Mouse (Mus musculus) inflammation-experienced regulatory T-cells, adult 16 weeks (primary cell): ENCODE measurements around the gene Olfr554. TPM values are rescaled to one million over a fixed set of nuclear protein-coding genes. Genes with fewer than 3 reads are reported as not detected.

ENCODE experiments used
- polyA plus RNA-seq: library from polyadenylated mRNA; unstranded; fragments of 100-300 nt; shearing (Covaris generic); gene quantifications from one replicate; pipeline ENCODE4 v1.2.1, GENCODE M21; 2017

Gene Olfr554
- not detected for polyA plus RNA-seq

DNA sequence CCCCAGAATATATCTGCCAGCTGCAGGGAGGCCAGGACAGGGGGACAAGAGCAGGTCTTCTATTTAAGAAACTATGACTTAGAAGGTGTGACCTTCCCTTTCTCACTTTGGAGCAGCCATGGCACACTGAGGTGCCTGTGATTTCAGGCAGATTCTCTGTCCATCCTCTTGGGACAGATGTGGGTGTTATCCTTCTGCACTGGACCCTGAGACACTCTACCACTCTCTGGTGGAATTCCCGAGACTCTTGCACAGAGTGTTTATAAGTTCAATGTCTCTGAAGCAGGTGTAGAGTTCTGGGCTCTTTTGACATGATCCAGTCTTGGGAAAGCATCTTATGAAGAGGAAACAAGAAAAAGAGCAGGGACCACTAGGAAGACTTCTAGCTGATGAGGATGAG is at the start of gene Olfr554:
Gene Olfr554 (plus strand): TSS at position 301 of the 400 bp plus-strand sequence.

DNA sequence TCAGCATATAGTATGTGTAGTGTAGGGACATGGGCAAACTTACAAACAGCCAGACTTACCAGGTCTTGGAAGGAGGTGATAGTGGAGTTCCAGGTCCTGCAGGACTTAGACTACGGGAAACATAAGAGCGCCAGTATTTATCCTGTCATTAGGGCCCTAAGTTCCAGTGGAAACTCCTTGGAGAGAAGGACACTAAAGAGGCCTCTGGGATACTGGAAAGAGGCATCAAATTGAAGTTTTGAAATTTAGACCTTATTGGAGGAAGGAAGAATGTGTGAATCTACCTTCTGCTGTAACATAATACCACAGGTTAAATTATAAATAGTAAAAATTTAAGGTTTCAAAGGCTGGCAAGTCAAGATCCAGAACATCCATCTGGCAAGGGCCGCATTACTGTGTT is 46.4 kb upstream of the Olfr554 start, which contains the start of gene Olfr551:
Gene Olfr551 (minus strand): TSS at position 101 of the 400 bp plus-strand sequence.

DNA sequence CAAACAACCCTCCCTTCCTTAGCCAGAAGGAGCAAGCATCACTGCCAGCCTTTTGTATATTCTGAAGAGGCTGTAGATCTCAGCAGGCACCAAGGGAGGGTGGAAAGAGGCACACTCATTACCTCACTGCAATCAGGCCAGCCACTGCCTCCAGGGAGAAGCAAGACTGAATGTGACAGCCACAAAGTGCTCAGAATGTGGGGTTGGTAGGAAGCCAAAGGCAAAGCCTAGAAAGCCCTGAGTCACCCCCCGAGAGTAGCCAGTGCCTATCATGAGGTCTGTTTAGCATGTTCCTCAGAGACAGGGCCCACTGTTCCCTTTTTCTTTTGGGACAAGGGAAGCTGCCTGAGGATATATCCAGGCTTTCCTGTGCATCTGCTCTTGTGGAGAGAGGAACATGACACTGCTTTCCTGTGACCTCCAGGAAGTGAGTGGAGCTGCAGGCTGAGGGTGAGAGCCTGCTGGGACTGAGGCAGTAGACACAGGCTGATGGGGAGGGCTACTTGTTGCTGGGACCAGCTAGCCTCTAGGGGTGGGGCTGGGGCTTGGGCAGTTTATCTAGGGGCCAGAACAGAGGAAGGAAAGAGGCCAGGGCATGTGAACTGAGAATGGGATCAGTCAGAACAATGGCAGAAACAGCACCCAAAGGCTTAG is 40.7 kb upstream of the Olfr554 start, which contains the start of gene Olfr552:
Gene Olfr552 (plus strand): TSS at position 393 of the 654 bp plus-strand sequence.

DNA sequence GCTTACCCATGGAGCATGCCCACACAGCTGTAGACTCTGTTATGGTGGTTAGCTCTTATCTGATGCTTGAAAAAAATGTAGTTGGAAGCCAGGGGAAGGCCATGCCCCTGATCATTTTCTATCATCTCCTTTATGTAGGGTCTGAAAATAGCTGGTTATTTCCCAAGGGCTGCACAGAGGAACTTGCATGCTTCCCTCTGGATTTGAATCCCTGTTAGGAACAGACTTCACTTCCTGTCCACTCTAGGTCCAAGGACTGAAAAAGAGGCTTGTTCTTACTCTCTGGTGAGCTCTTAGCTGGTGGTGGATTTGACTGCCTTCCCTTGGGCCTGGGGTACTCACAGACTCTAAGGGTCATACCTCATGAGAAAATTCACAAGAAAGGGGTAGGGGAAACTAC is 20.1 kb upstream of the Olfr554 start, which contains the start of gene Olfr553:
Gene Olfr553 (minus strand): TSS at position 101 of the 400 bp plus-strand sequence.

DNA sequence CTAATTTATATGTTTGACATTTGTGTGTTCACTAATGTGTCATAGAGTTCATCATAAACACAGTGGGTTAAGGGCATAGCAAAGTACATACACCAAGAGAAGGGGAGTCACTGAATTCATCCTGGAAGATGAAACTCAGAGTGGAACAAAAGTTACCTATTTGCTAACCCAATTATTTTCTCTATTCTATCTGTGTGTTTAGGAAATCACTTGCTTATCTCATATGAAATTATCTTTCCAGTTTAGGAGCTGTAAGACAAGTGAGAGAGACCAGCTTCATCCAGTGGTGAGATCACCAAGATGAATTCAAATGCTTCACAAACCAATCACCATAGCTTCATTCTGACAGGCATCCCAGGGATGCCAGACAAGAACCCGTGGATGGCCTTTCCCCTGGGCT is 20.3 kb downstream of the Olfr554 start, which contains the start of gene Olfr555:
Gene Olfr555 (plus strand): TSS at position 301 of the 400 bp plus-strand sequence.

DNA sequence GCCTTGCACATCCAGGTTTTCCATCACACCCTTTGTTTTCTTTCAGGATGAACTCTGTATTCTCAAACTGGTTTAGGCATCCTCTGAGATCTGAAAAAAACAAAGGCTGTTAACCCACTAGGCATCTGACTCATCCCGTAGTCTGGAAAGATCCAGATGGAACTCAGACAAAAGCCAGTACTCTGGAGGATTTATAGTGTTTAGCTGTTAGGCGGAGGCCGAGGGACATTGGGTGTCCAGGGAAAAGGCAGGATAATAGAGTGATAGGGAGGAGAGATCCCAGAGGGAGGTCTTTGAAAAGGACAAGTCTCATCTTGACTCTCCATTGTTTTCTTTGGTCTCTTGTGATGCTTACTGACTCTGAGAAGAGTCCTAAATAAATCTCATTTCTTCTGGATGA is 26.4 kb downstream of the Olfr554 start, which contains the start of gene Olfr556:
Gene Olfr556 (plus strand): TSS at position 301 of the 400 bp plus-strand sequence.

DNA sequence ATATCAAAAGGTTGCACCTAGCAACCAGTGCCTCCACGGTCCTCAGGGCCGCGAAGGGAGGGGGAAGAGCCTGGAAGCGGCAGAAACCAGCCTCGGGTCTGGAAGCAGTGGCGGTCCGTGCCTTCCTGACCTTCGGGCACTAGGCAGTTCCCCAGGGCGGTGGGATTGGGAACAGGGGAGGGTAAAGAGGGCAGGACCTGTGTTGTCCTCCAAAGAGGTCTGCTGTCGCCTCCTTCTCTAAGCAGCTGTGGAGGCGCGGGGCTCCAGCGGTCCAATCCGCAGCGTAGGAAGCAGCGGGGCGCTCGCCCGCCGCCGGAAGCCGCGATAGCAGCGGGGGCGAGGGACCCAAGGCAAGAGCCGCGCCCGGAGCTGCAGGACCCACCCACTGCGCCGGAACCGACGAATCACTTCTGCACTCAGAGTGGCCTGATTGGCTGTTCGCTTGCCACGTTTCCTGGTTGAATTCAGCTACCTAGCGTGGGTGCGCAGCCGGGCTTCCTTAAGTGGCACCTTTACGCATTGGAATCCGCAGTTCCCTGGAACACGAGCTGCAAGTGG is 48.8 kb downstream of the Olfr554 start, which contains the start of gene Trim68:
Gene Trim68 (minus strand): TSS at position 384 of the 558 bp plus-strand sequence.

Other genes starting within 250 kb of the Olfr554 start
- gene Rrm1, start 196.7 kb upstream of the Olfr554 start, polyA plus RNA-seq: 61.1 TPM
- gene Olfr543, start 156.8 kb upstream of the Olfr554 start, polyA plus RNA-seq: not detected
- gene Olfr544, start 150.1 kb upstream of the Olfr554 start, polyA plus RNA-seq: 0.09 TPM
- not detected for gene Olfr545, start 138.9 kb upstream of the Olfr554 start, polyA plus RNA-seq
- gene Olfr547, start 103.7 kb upstream of the Olfr554 start, polyA plus RNA-seq: not detected
- not detected for gene Olfr548-ps1, start 97.5 kb upstream of the Olfr554 start, polyA plus RNA-seq
- not detected for gene Olfr549, start 88.6 kb upstream of the Olfr554 start, polyA plus RNA-seq
- gene Trim21, start 72.9 kb upstream of the Olfr554 start, polyA plus RNA-seq: 132 TPM
- not detected for gene Olfr550, start 67.0 kb upstream of the Olfr554 start, polyA plus RNA-seq
- gene Olfr551, start 46.5 kb upstream of the Olfr554 start, polyA plus RNA-seq: not detected
- gene Olfr552, start 40.7 kb upstream of the Olfr554 start, polyA plus RNA-seq: not detected
- not detected for gene Olfr553, start 20.2 kb upstream of the Olfr554 start, polyA plus RNA-seq
- gene Olfr555, start 20.4 kb downstream of the Olfr554 start, polyA plus RNA-seq: not detected
- gene Olfr556, start 26.5 kb downstream of the Olfr554 start, polyA plus RNA-seq: not detected
- gene Trim68, start 48.9 kb downstream of the Olfr554 start, polyA plus RNA-seq: 22.3 TPM
- not detected for gene Olfr557, start 57.5 kb downstream of the Olfr554 start, polyA plus RNA-seq
- gene Olfr558, start 63.8 kb downstream of the Olfr554 start, polyA plus RNA-seq: not detected
- not detected for gene Olfr33, start 80.6 kb downstream of the Olfr554 start, polyA plus RNA-seq
- not detected for gene Olfr559, start 89.1 kb downstream of the Olfr554 start, polyA plus RNA-seq
- not detected for gene Olfr560, start 120.9 kb downstream of the Olfr554 start, polyA plus RNA-seq
- not detected for gene Olfr78, start 121.0 kb downstream of the Olfr554 start, polyA plus RNA-seq
- not detected for gene Olfr561, start 132.8 kb downstream of the Olfr554 start, polyA plus RNA-seq
- not detected for gene Olfr564, start 165.0 kb downstream of the Olfr554 start, polyA plus RNA-seq
- gene Olfr566, start 220.3 kb downstream of the Olfr554 start, polyA plus RNA-seq: not detected
- not detected for gene Olfr568, start 238.7 kb downstream of the Olfr554 start, polyA plus RNA-seq